ENCODE assay signal across 13 mouse cellular contexts in genomic region chr10:122029738-122030137, GRCm38 (mm10). TPM values are rescaled to one million over a fixed set of nuclear protein-coding genes. Genes with fewer than 3 reads are reported as not detected.
DNase-seq lines count a peak whose midpoint lies in the region; ATAC-seq and TF ChIP-seq lines count a peak whose summit lies in the region.
"Had no signal": no experiment of that assay in that cellular context is flagged by ENCODE, and none has a peak within 500 bp of the region (broad histone marks: within the 10 kb centered on the region; RNA-seq: fewer than 3 reads in every experiment).

No protein-coding gene starts in this region.

- H3K4me3 ChIP-seq in heart, embryonic 16.5 days (ENCODE audit: low read length), result no peak overlapping the region
- H3K4me3 ChIP-seq in heart, embryonic 12.5 days, result no peak overlapping the region
- H3K4me3 ChIP-seq in lung, embryonic 16.5 days (ENCODE audit: low read length), result peak overlapping the region; percentile 15; the same call in 1 of the 2 replicates
- peak overlapping the region; percentile 18; the same call in 1 of the 2 replicates for H3K4me3 ChIP-seq in intestine, embryonic 16.5 days (ENCODE audit: low read length)
- H3K4me3 ChIP-seq in neural tube, embryonic 15.5 days (replicated peaks), result no peak overlapping the region
- H3K4me3 ChIP-seq in heart, adult 2 months, result no peak overlapping the region
- H3K4me3 ChIP-seq: forebrain, embryonic 13.5 days; heart, embryonic 10.5 days; midbrain, embryonic 12.5 days; neural tube, embryonic 12.5 days had no signal

- no peak for TF ChIP-seq POLR2A in heart, adult 2 months (IDR thresholded peaks at IDR 0.05; ENCODE audit: insufficient read depth, low read depth, low read length)

- peaks cover 17% of the 10 kb centered on the region for H3K4me1 ChIP-seq in heart, embryonic 16.5 days (ENCODE audit: control insufficient read depth, insufficient read depth, low read length)
- peaks cover 13% of the 10 kb centered on the region for H3K4me1 ChIP-seq in heart, embryonic 12.5 days (replicated peaks)
- peaks cover 34% of the 10 kb centered on the region for H3K4me1 ChIP-seq in lung, embryonic 16.5 days (replicated peaks; ENCODE audit: control insufficient read depth, insufficient read depth, low read length)
- H3K4me1 ChIP-seq in intestine, embryonic 16.5 days (ENCODE audit: control insufficient read depth, insufficient read depth, low read length), result peaks cover 18% of the 10 kb centered on the region
- H3K4me1 ChIP-seq in neural tube, embryonic 15.5 days, result peaks cover 25% of the 10 kb centered on the region; the same call in 1 of the 2 replicates
- no peaks in the 10 kb centered on the region for H3K4me1 ChIP-seq in heart, adult 2 months (ENCODE audit: control insufficient read depth, insufficient read depth, low read length)
- H3K4me1 ChIP-seq: forebrain, embryonic 13.5 days; midbrain, embryonic 12.5 days; neural tube, embryonic 12.5 days had no signal

- no peaks in the 10 kb centered on the region for H3K9me3 ChIP-seq in heart, embryonic 16.5 days (replicated peaks; ENCODE audit: control insufficient read depth, low read length)
- 0 out of 2 replicates have a peak, but pooled peaks cover 6% of the 10 kb centered on the region for H3K9me3 ChIP-seq in heart, embryonic 12.5 days (replicated peaks)
- no peaks in the 10 kb centered on the region for H3K9me3 ChIP-seq in lung, embryonic 16.5 days (ENCODE audit: control insufficient read depth, low read length)
- no peaks in the 10 kb centered on the region for H3K9me3 ChIP-seq in intestine, embryonic 16.5 days (ENCODE audit: control insufficient read depth, low read length)
- H3K9me3 ChIP-seq in neural tube, embryonic 15.5 days (replicated peaks), result no peaks in the 10 kb centered on the region
- H3K9me3 ChIP-seq: forebrain, embryonic 13.5 days; heart, embryonic 10.5 days; midbrain, embryonic 12.5 days; neural tube, embryonic 12.5 days had no signal

- no peaks in the 10 kb centered on the region for H3K36me3 ChIP-seq in heart, embryonic 16.5 days (ENCODE audit: control insufficient read depth, insufficient read depth)
- H3K36me3 ChIP-seq in heart, embryonic 12.5 days, result no peaks in the 10 kb centered on the region
- no peaks in the 10 kb centered on the region for H3K36me3 ChIP-seq in lung, embryonic 16.5 days (ENCODE audit: control insufficient read depth, insufficient read depth, low read length)
- no peaks in the 10 kb centered on the region for H3K36me3 ChIP-seq in intestine, embryonic 16.5 days (ENCODE audit: control insufficient read depth, insufficient read depth, low read length)
- H3K36me3 ChIP-seq in neural tube, embryonic 15.5 days, result no peaks in the 10 kb centered on the region
- no peaks in the 10 kb centered on the region for H3K36me3 ChIP-seq in heart, adult 2 months (ENCODE audit: control insufficient read depth, insufficient read depth, low read length)
- H3K36me3 ChIP-seq: neural tube, embryonic 12.5 days had no signal

- H3K4me2 ChIP-seq in heart, embryonic 16.5 days (ENCODE audit: low read depth, low read length), result peak overlapping the region; percentile 10; the same call in 1 of the 2 replicates
- no peak overlapping the region for H3K4me2 ChIP-seq in heart, embryonic 12.5 days
- peak overlapping the region; percentile 45 for H3K4me2 ChIP-seq in lung, embryonic 16.5 days (ENCODE audit: low read depth, low read length)
- peak overlapping the region; percentile 42 for H3K4me2 ChIP-seq in intestine, embryonic 16.5 days (ENCODE audit: low read depth, low read length)
- H3K4me2 ChIP-seq in neural tube, embryonic 15.5 days, result peak overlapping the region; percentile 25; the same call in 1 of the 2 replicates
- H3K4me2 ChIP-seq: forebrain, embryonic 13.5 days; midbrain, embryonic 12.5 days; neural tube, embryonic 12.5 days had no signal

- H3K27me3 ChIP-seq in heart, embryonic 16.5 days (ENCODE audit: control insufficient read depth, insufficient read depth, low read length), result peaks cover 19% of the 10 kb centered on the region
- peaks cover 45% of the 10 kb centered on the region for H3K27me3 ChIP-seq in heart, embryonic 12.5 days (replicated peaks)
- H3K27me3 ChIP-seq in lung, embryonic 16.5 days (ENCODE audit: control insufficient read depth, insufficient read depth, low read depth, low read length), result no peaks in the 10 kb centered on the region
- no peaks in the 10 kb centered on the region for H3K27me3 ChIP-seq in intestine, embryonic 16.5 days (replicated peaks; ENCODE audit: control insufficient read depth, insufficient read depth, low read length)
- H3K27me3 ChIP-seq in neural tube, embryonic 15.5 days (replicated peaks), result no peaks in the 10 kb centered on the region
- H3K27me3 ChIP-seq in heart, adult 2 months (ENCODE audit: control insufficient read depth, insufficient read depth, low read length), result no peaks in the 10 kb centered on the region
- H3K27me3 ChIP-seq: forebrain, embryonic 13.5 days; midbrain, embryonic 12.5 days; neural tube, embryonic 12.5 days had no signal

- intact Hi-C loops in heart, adult 2 months (cut with DNase I), result loop anchor here (5.0 kb wide), 1 partner anchor 37 kb away; no protein-coding TSS in a partner anchor

- H3K79me2 ChIP-seq in heart, adult 2 months (replicated peaks; ENCODE audit: control insufficient read depth, insufficient read depth, low read length), result no peaks in the 10 kb centered on the region

- H3K27ac ChIP-seq in heart, embryonic 16.5 days (ENCODE audit: low read length), result no peak overlapping the region
- H3K27ac ChIP-seq in heart, embryonic 12.5 days (ENCODE audit: poor library complexity, severe bottlenecking), result no peak overlapping the region
- peak overlapping the region; percentile 64 for H3K27ac ChIP-seq in lung, embryonic 16.5 days (ENCODE audit: low read length)
- H3K27ac ChIP-seq in intestine, embryonic 16.5 days (ENCODE audit: low read length), result peak overlapping the region; percentile 72
- peak overlapping the region; percentile 13; the same call in 1 of the 2 replicates for H3K27ac ChIP-seq in neural tube, embryonic 15.5 days (replicated peaks)
- H3K27ac ChIP-seq in heart, adult 2 months, result no peak overlapping the region
- H3K27ac ChIP-seq: forebrain, embryonic 13.5 days; heart, embryonic 10.5 days; midbrain, embryonic 12.5 days; neural tube, embryonic 12.5 days had no signal

- no peak for ATAC-seq in heart, embryonic 16.5 days (replicated peaks; ENCODE audit: extremely low read depth, insufficient read depth, low FRiP score)
- ATAC-seq in heart, embryonic 12.5 days (ENCODE audit: insufficient number of reproducible peaks, low FRiP score), result no peak
- ATAC-seq in lung, embryonic 16.5 days (ENCODE audit: low read depth), result no peak
- ATAC-seq in intestine, embryonic 16.5 days, result peak; percentile 42
- ATAC-seq in neural tube, embryonic 15.5 days (ENCODE audit: low FRiP score), result no peak
- ATAC-seq: forebrain, embryonic 13.5 days had no signal

- DNase-seq in lung, postnatal 14 days, result no peak
- DNase-seq in cerebellum, adult 9-10 months, result no peak
- DNase-seq in heart, adult 2 months, result no peak
- DNase-seq: adrenal gland, adult 8-10 months had no signal

- no peak for TF ChIP-seq CTCF in heart, adult 2 months (IDR thresholded peaks at IDR 0.05)

- 58% methylated on average over 7 of the region's 7 CpGs for WGBS in heart, embryonic 16.5 days
- WGBS in heart, embryonic 12.5 days, result 80% methylated on average over 7 of the region's 7 CpGs
- WGBS in lung, embryonic 16.5 days, result 9% methylated on average over 7 of the region's 7 CpGs
- 20% methylated on average over 7 of the region's 7 CpGs for WGBS in intestine, embryonic 16.5 days
- 61% methylated on average over 7 of the region's 7 CpGs for WGBS in neural tube, embryonic 15.5 days
- WGBS in heart, adult 2 months, result 32% methylated on average over 7 of the region's 7 CpGs

- no peak for TF ChIP-seq EP300 in heart, adult 2 months (IDR thresholded peaks at IDR 0.05; ENCODE audit: insufficient read depth, low read depth, low read length)

- H3K9ac ChIP-seq in heart, embryonic 16.5 days (ENCODE audit: low read length), result no peak overlapping the region
- H3K9ac ChIP-seq in heart, embryonic 12.5 days, result no peak overlapping the region
- H3K9ac ChIP-seq in lung, embryonic 16.5 days (ENCODE audit: low read length), result no peak overlapping the region
- no peak overlapping the region for H3K9ac ChIP-seq in intestine, embryonic 16.5 days (ENCODE audit: low read depth, low read length)
- no peak overlapping the region for H3K9ac ChIP-seq in neural tube, embryonic 15.5 days (replicated peaks)
- H3K9ac ChIP-seq in heart, adult 2 months (ENCODE audit: low read depth, low read length), result no peak overlapping the region
- H3K9ac ChIP-seq: forebrain, embryonic 13.5 days; midbrain, embryonic 12.5 days; neural tube, embryonic 12.5 days had no signal

RNA-seq across cellular contexts. Expression of gene Srgap1, which starts 17.4 kb away (rescaled TPM):
- polyA plus RNA-seq in heart, embryonic 16.5 days (2015; fragmentation: Nextera tagmentation; extraction: Ambion mirVana), result 6.8 and 7.1 TPM in 2 replicates
- 8.5 and 8.6 TPM in 2 replicates for polyA plus RNA-seq in heart, embryonic 12.5 days (2016; fragmentation: Nextera tagmentation; extraction: Ambion mirVana)
- polyA plus RNA-seq in lung, embryonic 16.5 days (2015; fragmentation: Nextera tagmentation; extraction: Ambion mirVana), result 8.0 and 8.6 TPM in 2 replicates
- polyA plus RNA-seq in intestine, embryonic 16.5 days (2015; fragmentation: Nextera tagmentation; extraction: Ambion mirVana), result 3.7 and 4.7 TPM in 2 replicates
- polyA plus RNA-seq in neural tube, embryonic 15.5 days (2015; fragmentation: Nextera tagmentation; extraction: Ambion mirVana), result 26.1 and 30.7 TPM in 2 replicates
- 1 to 10 TPM; 1.1 to 2.1 TPM for total RNA-seq in heart, adult 2 months (2021)
- 1.3 and 1.9 TPM in 2 replicates for polyA plus RNA-seq in heart, adult 2 months (2012; rRNA removed)

Comparison
In these comparisons a context has a peak if more than half of its experiments do, and no peak if none do; other contexts are left out.
1. H3K27ac ChIP-seq: peak in lung, embryonic 16.5 days (single experiment), intestine, embryonic 16.5 days (single experiment) and neural tube, embryonic 15.5 days (single experiment); none in heart, embryonic 16.5 days (single experiment), heart, embryonic 12.5 days (single experiment) and heart, adult 2 months (single experiment).
2. H3K4me3 ChIP-seq: peak in lung, embryonic 16.5 days (single experiment) and intestine, embryonic 16.5 days (single experiment); none in heart, embryonic 16.5 days (single experiment), heart, embryonic 12.5 days (single experiment), neural tube, embryonic 15.5 days (single experiment) and heart, adult 2 months (single experiment).